Mouse (Mus musculus): ENCODE results near the gene Loxl1. TPM values are rescaled to one million over a fixed set of nuclear protein-coding genes. Genes with fewer than 3 reads are reported as not detected.
"Not testable (repeated sequence)": the region's sequence is repeated elsewhere in the genome, so short reads cannot be mapped to it uniquely, and the experiment has no call there.

Gene Loxl1
- polyA plus RNA-seq, 1 experiment from 2014 or later, result 54.6 TPM

DNA sequence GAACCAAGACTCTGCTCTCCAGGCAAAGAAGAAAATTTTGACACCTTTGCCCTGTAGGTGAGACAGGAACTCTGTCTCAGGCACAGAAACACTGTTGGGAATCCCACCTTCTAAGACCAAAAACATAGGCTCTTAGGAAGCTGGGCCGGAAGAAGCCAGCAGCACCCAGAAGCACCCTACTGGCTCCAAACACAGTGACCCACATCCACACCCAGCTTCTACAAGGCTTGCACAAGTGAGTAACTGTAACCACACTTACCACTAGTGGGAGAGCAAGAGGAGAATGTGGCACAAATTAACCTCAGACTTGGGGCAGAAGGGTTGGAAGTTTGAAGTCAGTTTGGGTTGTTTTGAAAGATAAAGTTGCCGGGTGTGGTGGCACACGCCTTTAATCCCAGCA, 37.2 kb downstream of the Loxl1 start:
- Histone ChIP-seq H3K27ac (peak overlapping the region; percentile 88), H3K9me3 (replicated peaks) (no peaks in the 10 kb centered on the region), H3K4me2 (peak overlapping the region; percentile 52), H3K9ac (peak overlapping the region; percentile 19; the same call in 1 of the 2 replicates), H3K36me3 (no peaks in the 10 kb centered on the region), H3K27me3 (no peaks in the 10 kb centered on the region), H3K4me1 (replicated peaks) (peaks cover 32% of the 10 kb centered on the region), H3K4me3 (peak overlapping the region; percentile 7; the same call in 1 of the 2 replicates)
- WGBS, result 72% methylated on average over 3 of the region's 3 CpGs
- ATAC-seq (replicated peaks; ENCODE audit: insufficient number of reproducible peaks, insufficient read depth, low FRiP score, low read depth), result no peak

DNA sequence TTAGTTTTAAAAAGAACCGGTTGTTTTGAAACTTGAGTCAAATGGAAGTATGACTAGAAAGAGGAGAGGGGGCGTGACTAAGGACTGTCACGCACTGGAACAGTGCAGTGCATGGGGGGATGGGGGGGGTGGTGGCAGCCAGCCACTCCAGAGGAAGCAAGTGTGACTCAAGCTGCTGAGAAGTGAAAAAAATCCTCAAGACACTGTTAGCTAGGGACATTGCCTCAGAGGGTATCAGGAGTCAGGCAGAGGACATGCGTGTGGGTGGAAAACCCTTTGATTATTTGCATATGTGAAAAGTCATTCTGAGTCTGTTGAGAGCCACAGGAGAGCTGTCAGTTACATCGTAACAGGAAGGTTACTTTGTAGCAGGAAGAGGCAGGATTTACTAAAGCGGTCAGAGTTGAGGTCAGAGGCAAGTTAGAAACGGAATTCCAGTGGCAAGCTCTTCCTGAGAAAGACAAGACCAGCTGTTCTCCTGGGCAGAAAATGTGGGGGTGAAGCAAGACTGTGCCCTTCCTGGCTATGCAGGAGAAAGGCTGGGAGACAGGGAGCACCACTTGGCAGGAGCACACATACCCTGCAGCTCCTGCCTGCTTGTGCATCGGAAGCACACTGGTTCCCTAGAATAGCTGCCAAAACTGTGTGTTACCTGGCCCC, 37.7 kb downstream of the Loxl1 start:
- peak overlapping the region; percentile 88 for H3K27ac ChIP-seq
- ATAC-seq (replicated peaks; ENCODE audit: insufficient number of reproducible peaks, insufficient read depth, low FRiP score, low read depth), result peak; percentile 88
- H3K9ac ChIP-seq, result peak overlapping the region; percentile 19; the same call in 1 of the 2 replicates
- H3K4me1 ChIP-seq (replicated peaks), result peaks cover 28% of the 10 kb centered on the region
- H3K27me3 ChIP-seq, result no peaks in the 10 kb centered on the region
- H3K9me3 ChIP-seq (replicated peaks), result no peaks in the 10 kb centered on the region
- WGBS, result 6% methylated on average over 8 of the region's 8 CpGs
- peak overlapping the region; percentile 7; the same call in 1 of the 2 replicates for H3K4me3 ChIP-seq
- no peaks in the 10 kb centered on the region for H3K36me3 ChIP-seq
- H3K4me2 ChIP-seq, result peak overlapping the region; percentile 52

DNA sequence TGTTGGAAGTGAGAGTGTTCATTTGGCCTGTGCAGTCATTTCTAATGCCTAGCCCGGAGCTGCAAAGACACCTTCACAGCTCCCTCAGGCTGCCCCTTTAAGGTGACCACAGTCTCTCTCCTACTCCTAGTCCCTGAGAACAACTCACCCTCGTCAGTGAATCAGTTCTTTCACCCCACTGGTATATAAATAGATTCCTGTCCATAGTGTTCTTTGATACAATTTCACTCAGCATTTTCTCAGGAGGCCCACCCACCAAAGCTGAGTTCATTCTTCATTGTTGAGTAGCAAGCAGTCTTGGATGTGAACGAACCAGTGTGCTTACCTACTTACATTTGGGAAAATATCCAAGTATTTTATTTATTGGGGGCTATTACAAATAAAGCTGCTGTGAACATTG, 38.4 kb downstream of the Loxl1 start:
- no peak for ATAC-seq (replicated peaks; ENCODE audit: insufficient number of reproducible peaks, insufficient read depth, low FRiP score, low read depth)
- H3K27me3 ChIP-seq, result no peaks in the 10 kb centered on the region
- peak overlapping the region; percentile 52 for H3K4me2 ChIP-seq
- WGBS, result 29% methylated on average over 3 of the region's 3 CpGs
- peaks cover 23% of the 10 kb centered on the region for H3K4me1 ChIP-seq (replicated peaks)
- H3K4me3 ChIP-seq, result no peak overlapping the region
- no peaks in the 10 kb centered on the region for H3K36me3 ChIP-seq
- H3K9ac ChIP-seq, result no peak overlapping the region
- no peaks in the 10 kb centered on the region for H3K9me3 ChIP-seq (replicated peaks)
- peak overlapping the region; percentile 88 for H3K27ac ChIP-seq

DNA sequence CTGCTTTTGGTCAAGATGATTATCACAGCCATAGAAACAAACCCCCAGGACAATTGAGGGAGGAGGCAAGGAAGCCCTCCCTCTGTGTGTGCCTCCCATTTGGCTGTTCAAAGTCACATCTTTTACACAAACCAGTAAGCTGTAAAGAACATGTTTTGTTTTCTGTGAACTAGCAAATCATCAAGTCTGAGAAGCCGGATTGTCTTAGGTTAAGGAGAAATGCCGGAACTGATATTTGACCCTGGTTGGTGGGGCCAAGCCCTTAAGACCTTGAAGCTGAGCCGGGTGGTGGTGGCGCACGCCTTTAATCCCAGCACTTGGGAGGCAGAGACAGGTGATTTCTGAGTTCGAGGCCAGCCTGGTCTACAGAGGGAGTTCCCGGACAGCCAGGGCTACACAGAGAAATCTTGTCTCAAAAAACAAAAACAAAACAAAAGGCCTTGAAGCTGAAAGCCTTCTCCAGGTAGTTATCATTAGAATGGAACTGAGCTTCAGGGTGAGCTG, 38.8 kb downstream of the Loxl1 start:
- ATAC-seq (replicated peaks; ENCODE audit: insufficient number of reproducible peaks, insufficient read depth, low FRiP score, low read depth), result no peak

DNA sequence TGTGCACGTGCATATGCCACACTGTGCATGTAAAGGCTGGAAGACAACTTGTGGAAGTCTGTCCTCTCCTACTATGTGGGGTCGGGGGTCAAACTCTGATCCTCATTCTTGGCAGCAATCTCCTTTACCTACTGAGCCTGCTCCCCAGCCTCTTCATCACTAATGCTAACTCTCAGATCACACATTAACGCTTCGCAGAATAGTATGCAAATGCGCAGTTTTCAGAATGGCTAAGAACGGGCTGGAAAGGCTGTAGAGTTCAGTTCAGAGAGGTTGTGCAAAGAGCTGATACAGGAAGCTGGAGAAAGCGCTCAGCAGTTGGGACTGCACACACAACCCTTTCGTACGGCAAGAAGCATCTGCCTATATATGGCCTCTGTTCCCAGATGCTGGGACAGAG, 40.1 kb downstream of the Loxl1 start:
- H3K36me3 ChIP-seq, result no peaks in the 10 kb centered on the region
- ATAC-seq (replicated peaks; ENCODE audit: insufficient number of reproducible peaks, insufficient read depth, low FRiP score, low read depth), result no peak
- H3K27me3 ChIP-seq, result no peaks in the 10 kb centered on the region
- H3K4me2 ChIP-seq, result no peak overlapping the region
- H3K4me1 ChIP-seq (replicated peaks), result peaks cover 23% of the 10 kb centered on the region
- H3K9ac ChIP-seq, result no peak overlapping the region
- 73% methylated on average over 9 of the region's 9 CpGs for WGBS
- H3K4me3 ChIP-seq, result no peak overlapping the region
- H3K9me3 ChIP-seq (replicated peaks), result no peaks in the 10 kb centered on the region
- H3K27ac ChIP-seq, result no peak overlapping the region

More for the DNA sequence above, 38.8 kb downstream of the Loxl1 start:
- Histone ChIP-seq H3K9me3 (replicated peaks) (no peaks in the 10 kb centered on the region), H3K4me3 (no peak overlapping the region), H3K4me1 (replicated peaks) (peaks cover 23% of the 10 kb centered on the region), H3K9ac (no peak overlapping the region), H3K27me3 (no peaks in the 10 kb centered on the region), H3K4me2 (no peak overlapping the region), H3K27ac (peak overlapping the region; percentile 88), H3K36me3 (no peaks in the 10 kb centered on the region)
- 83% methylated on average over 7 of the region's 7 CpGs for WGBS

DNA sequence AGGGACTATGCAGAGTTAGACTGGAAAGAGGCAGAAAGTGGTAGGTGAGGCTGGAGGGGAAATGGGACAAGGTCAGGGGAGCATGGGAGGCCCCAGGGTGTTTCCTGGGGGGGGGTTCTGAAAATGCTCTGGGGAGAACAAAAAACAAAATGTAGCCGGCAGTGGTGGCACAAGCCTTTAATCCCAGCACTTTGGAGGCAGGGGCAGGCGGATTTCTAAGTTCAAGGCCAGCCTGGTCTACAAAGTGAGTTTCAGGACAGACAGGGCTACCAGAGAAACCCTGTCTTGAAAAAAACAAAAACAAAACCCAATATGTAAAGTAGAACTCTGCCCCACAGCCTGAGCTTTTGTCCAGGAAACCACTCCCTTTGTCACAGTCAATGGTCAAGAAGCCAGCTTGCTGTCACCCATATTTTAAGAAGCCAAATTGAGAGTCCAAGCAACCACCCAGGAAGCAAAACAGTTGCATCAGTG, 40.9 kb downstream of the Loxl1 start:
- Histone ChIP-seq H3K4me1 (replicated peaks) (peaks cover 23% of the 10 kb centered on the region), H3K9ac (no peak overlapping the region), H3K4me2 (no peak overlapping the region), H3K9me3 (replicated peaks) (no peaks in the 10 kb centered on the region), H3K4me3 (no peak overlapping the region), H3K27ac (no peak overlapping the region), H3K27me3 (no peaks in the 10 kb centered on the region), H3K36me3 (no peaks in the 10 kb centered on the region)
- no peak for ATAC-seq (replicated peaks; ENCODE audit: insufficient number of reproducible peaks, insufficient read depth, low FRiP score, low read depth)
- WGBS, result 66% methylated on average over 2 of the region's 2 CpGs

DNA sequence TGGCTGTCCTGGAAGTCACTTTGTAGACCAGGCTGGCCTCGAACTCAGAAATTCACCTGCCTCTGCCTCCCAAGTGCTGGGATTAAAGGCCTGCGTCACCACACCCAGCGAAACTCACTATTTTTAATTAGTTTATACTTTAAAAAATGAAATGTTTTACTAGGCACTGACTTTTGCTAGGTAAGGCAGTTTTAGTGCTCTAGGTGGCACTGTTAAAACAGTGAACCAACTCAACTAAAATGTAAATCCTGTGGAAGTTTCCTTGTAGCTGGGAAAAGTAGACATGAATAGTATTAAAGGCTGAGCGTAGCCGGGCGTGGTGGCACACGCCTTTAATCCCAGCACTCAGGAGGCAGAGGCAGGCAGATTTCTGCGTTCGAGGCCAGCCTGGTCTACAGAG, 41.4 kb downstream of the Loxl1 start:
- H3K36me3 ChIP-seq; H3K4me2 ChIP-seq; H3K27ac ChIP-seq; H3K9me3 ChIP-seq (replicated peaks); H3K27me3 ChIP-seq; ATAC-seq (replicated peaks; ENCODE audit: insufficient number of reproducible peaks, insufficient read depth, low FRiP score, low read depth); H3K4me3 ChIP-seq; H3K9ac ChIP-seq: not testable (repeated sequence)
- 85% methylated on average over 9 of the region's 9 CpGs for WGBS
- peaks cover 29% of the 10 kb centered on the region for H3K4me1 ChIP-seq (replicated peaks)

DNA sequence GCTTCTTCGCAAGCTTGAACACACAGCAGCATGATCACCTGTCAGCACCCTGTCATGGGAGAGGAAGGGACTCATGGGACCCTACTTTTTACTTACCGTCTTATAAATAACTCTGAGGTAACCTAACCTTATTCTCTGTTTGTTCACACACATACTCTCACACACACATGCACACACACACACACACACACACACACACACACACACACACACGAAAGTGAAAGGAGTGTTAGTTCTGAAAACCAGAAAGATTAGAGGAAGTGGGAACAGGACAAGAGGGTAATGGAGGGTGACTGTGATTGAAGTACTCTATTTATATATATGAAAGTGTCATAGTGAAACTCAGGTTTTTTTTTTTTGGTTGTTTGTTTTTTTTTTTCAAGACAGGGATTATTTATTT, 41.9 kb downstream of the Loxl1 start:
- peaks cover 33% of the 10 kb centered on the region for H3K4me1 ChIP-seq (replicated peaks)
- ATAC-seq (replicated peaks; ENCODE audit: insufficient number of reproducible peaks, insufficient read depth, low FRiP score, low read depth), result no peak
- no peak overlapping the region for H3K9ac ChIP-seq
- no peaks in the 10 kb centered on the region for H3K36me3 ChIP-seq
- H3K27ac ChIP-seq, result no peak overlapping the region
- 49% methylated on average over 3 of the region's 3 CpGs for WGBS
- no peak overlapping the region for H3K4me3 ChIP-seq
- no peaks in the 10 kb centered on the region for H3K27me3 ChIP-seq
- H3K9me3 ChIP-seq (replicated peaks), result no peaks in the 10 kb centered on the region
- H3K4me2 ChIP-seq, result no peak overlapping the region

DNA sequence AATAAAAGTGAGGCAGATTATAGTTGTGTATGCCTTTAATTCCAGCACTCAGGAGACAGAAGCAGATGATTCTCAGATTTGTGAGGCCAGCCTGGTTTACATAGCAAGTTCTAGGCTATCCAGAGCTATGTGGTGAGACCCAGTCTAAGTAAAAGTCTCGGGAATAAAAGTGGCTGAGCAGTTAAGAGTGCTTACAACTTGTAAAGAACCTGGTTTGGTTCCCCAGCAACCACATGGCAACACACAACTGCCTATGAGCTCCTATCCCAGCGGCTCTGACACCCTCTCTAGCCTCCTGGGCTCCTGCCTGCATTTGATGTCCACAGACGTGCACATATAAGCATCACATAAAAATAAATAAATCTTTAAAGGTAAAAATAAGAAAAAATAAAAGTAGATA, 42.9 kb downstream of the Loxl1 start:
- WGBS, result 53% methylated on average over 3 of the region's 3 CpGs
- H3K9me3 ChIP-seq (replicated peaks), result no peaks in the 10 kb centered on the region
- no peak for ATAC-seq (replicated peaks; ENCODE audit: insufficient number of reproducible peaks, insufficient read depth, low FRiP score, low read depth)
- no peak overlapping the region for H3K4me2 ChIP-seq
- no peak overlapping the region for H3K27ac ChIP-seq
- H3K36me3 ChIP-seq, result no peaks in the 10 kb centered on the region
- H3K4me1 ChIP-seq (replicated peaks), result peaks cover 26% of the 10 kb centered on the region
- H3K9ac ChIP-seq, result no peak overlapping the region
- no peaks in the 10 kb centered on the region for H3K27me3 ChIP-seq
- H3K4me3 ChIP-seq, result no peak overlapping the region

DNA sequence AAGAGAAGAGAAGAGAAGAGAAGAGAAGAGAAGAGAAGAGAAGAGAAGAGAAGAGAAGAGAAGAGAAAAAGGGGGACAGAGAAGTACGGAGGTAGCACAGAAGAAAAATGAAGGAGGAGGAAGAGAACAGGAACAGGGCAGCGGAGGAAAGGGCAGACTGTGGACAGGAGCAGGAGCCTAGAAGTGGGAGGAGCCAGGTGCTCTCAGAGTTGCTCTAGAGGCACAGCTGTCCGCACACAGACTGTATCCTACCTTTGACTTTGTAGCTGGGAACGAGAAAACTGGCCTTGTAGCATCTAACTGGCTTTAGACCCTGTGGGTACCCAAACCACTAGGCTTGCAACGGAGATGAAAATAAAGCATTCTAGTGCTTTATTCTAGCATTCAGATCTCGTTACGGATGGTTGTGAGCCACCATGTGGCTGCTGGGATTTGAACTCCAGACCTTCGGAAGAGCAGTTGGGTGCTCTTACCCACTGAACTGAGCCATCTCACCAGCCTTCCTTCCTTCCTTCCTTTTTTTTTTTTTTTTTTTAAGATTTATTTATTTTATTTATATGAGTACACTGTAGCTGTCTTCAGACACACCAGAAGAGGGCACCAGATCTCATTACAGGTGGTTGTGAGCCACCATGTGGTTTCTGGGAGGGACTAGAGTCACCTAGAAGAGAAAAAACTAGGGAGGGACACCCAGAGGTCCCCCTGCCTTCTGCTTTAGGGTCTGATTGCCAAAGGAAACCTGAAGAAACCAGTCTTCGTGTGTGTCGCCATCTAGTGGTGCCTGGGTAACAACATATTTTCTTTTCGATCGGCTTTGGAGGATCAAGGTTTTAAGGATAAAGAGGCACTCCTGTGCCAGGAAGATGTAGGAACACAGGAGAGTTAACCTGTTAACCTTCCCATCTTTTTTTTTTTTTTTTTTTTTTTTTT, 44.3 kb downstream of the Loxl1 start:
- H3K27ac ChIP-seq, result no peak overlapping the region
- no peaks in the 10 kb centered on the region for H3K36me3 ChIP-seq
- no peaks in the 10 kb centered on the region for H3K27me3 ChIP-seq
- no peaks in the 10 kb centered on the region for H3K9me3 ChIP-seq (replicated peaks)
- 51% methylated on average over 12 of the region's 12 CpGs for WGBS
- no peak overlapping the region for H3K4me2 ChIP-seq
- no peak overlapping the region for H3K9ac ChIP-seq
- H3K4me1 ChIP-seq (replicated peaks), result peaks cover 15% of the 10 kb centered on the region
- ATAC-seq (replicated peaks; ENCODE audit: insufficient number of reproducible peaks, insufficient read depth, low FRiP score, low read depth), result no peak
- H3K4me3 ChIP-seq, result no peak overlapping the region

DNA sequence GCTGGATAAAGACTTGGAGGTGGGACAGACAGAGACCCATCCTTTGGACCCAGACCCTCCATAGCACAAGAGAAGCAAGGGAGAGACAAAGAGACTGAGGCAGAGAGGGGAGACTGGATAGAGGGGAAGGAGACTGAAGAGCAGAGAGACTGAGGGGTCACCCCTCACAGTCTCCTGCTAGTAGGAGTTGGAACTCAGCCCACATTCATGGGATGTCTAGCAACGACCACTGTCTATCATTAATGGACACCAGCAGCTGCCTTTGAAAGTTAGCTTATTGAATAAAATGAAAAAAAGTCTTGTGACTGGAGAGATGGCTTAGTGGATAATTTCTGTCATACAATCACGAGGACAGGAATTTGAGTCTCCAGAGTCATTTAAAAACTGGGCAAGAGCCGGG, 45.9 kb downstream of the Loxl1 start:
- Histone ChIP-seq H3K36me3 (peaks cover 5% of the 10 kb centered on the region), H3K4me2 (peak overlapping the region; percentile 13; the same call in 1 of the 2 replicates), H3K9me3 (replicated peaks) (no peaks in the 10 kb centered on the region), H3K27ac (peak overlapping the region; percentile 65), H3K27me3 (no peaks in the 10 kb centered on the region), H3K4me1 (replicated peaks) (peaks cover 12% of the 10 kb centered on the region), H3K4me3 (no peak overlapping the region), H3K9ac (no peak overlapping the region)
- no peak for ATAC-seq (replicated peaks; ENCODE audit: insufficient number of reproducible peaks, insufficient read depth, low FRiP score, low read depth)
- 47% methylated on average over 3 of the region's 3 CpGs for WGBS
